Mouse (Mus musculus): ENCODE data around the gene Aar2. TPM values are rescaled to one million over a fixed set of nuclear protein-coding genes. Genes with fewer than 3 reads are reported as not detected.

Gene Aar2
- total and polyA plus RNA-seq, 3 experiments = 28.2 to 34.1 TPM; not detected in 1

- DNase-seq (ENCODE audit: low read depth, low spot score) = peak; percentile 64
- no peaks in the 10 kb centered on the region for H3K27me3 ChIP-seq (ENCODE audit: control insufficient read depth in 1 of 2, insufficient read depth in 2 of 2, low read length in 2 of 2)
- TF ChIP-seq USF1 (IDR thresholded peaks at IDR 0.05; ENCODE audit: low read depth, low read length) = no peak
- no peak for TF ChIP-seq ZMIZ1 (IDR thresholded peaks at IDR 0.05; ENCODE audit: low read depth, low read length)
- TF ChIP-seq MAX (IDR thresholded peaks at IDR 0.05; ENCODE audit: low read length) = no peak
- TF ChIP-seq POLR2A (IDR thresholded peaks at IDR 0.05; ENCODE audit: control insufficient read depth in 1 of 2, insufficient read depth in 1 of 2, low read depth in 1 of 2, low read length in 2 of 2, poor library complexity in 1 of 2) = no peak
- no peak for TF ChIP-seq TCF12 (IDR thresholded peaks at IDR 0.05; ENCODE audit: low read depth, low read length)
- TF ChIP-seq POLR2AphosphoS5 (IDR thresholded peaks at IDR 0.05; ENCODE audit: borderline replicate concordance, low read depth, low read length) = no peak
- TF ChIP-seq RCOR1 (IDR thresholded peaks at IDR 0.05; ENCODE audit: low read depth, low read length) = no peak
- no peak for TF ChIP-seq MAFK (IDR thresholded peaks at IDR 0.05; ENCODE audit: borderline replicate concordance, low read depth, low read length)
- no peak for TF ChIP-seq KAT2A (conservative IDR thresholded peaks at IDR 0.05; ENCODE audit: low read depth, low read length)
- peak; percentile 75 for TF ChIP-seq SMC3 (IDR thresholded peaks at IDR 0.05; ENCODE audit: low read depth, low read length)
- TF ChIP-seq USF2 (IDR thresholded peaks at IDR 0.05; ENCODE audit: borderline replicate concordance in 1 of 2, insufficient read depth in 1 of 2, low read depth in 1 of 2, low read length in 2 of 2) = no peak
- TF ChIP-seq CHD2 (IDR thresholded peaks at IDR 0.05; ENCODE audit: low read length) = no peak
- no peak for TF ChIP-seq HCFC1 (IDR thresholded peaks at IDR 0.05; ENCODE audit: low read depth, low read length)
- no peak for TF ChIP-seq CHD1 (IDR thresholded peaks at IDR 0.05; ENCODE audit: low read depth, low read length)
- no peak for TF ChIP-seq POLR2AphosphoS2 (IDR thresholded peaks at IDR 0.05; ENCODE audit: low read length)
- TF ChIP-seq MXI1 (IDR thresholded peaks at IDR 0.05; ENCODE audit: low read depth, low read length) = no peak
- TF ChIP-seq ZC3H11A (IDR thresholded peaks at IDR 0.05; ENCODE audit: low read depth, low read length) = peak; percentile 45
- no peak for TF ChIP-seq TAL1 (IDR thresholded peaks at IDR 0.05; ENCODE audit: low read length)
- peak; percentile 74 to 90 (median 86) for TF ChIP-seq CTCF (IDR thresholded peaks at IDR 0.05 in 2 of 3, conservative IDR thresholded peaks at IDR 0.05 in 1 of 3; ENCODE audit: control insufficient read depth in 1 of 3, insufficient read depth in 1 of 3, low read depth in 2 of 3, low read length in 3 of 3, poor library complexity in 1 of 3, severe bottlenecking in 1 of 3)
- TF ChIP-seq E2F4 (IDR thresholded peaks at IDR 0.05; ENCODE audit: borderline replicate concordance, low read depth, low read length) = no peak
- TF ChIP-seq UBTF (IDR thresholded peaks at IDR 0.05; ENCODE audit: borderline replicate concordance, insufficient read depth, low read depth, low read length) = no peak
- TF ChIP-seq MYB (IDR thresholded peaks at IDR 0.05; ENCODE audit: low read depth, low read length) = no peak
- TF ChIP-seq NELFE (IDR thresholded peaks at IDR 0.05; ENCODE audit: low read depth, low read length) = no peak
- no peak for TF ChIP-seq MAZ (IDR thresholded peaks at IDR 0.05; ENCODE audit: low read depth, low read length)
- no peak for TF ChIP-seq GABPA (IDR thresholded peaks at IDR 0.05; ENCODE audit: low read depth, low read length)
- no peak for TF ChIP-seq ETS1 (IDR thresholded peaks at IDR 0.05; ENCODE audit: low read depth, low read length)
- TF ChIP-seq EP300 (IDR thresholded peaks at IDR 0.05; ENCODE audit: low read depth in 1 of 2, low read length in 2 of 2) = no peak
- no peak for TF ChIP-seq BHLHE40 (IDR thresholded peaks at IDR 0.05; ENCODE audit: borderline replicate concordance, low read depth, low read length)
- TF ChIP-seq SIN3A (IDR thresholded peaks at IDR 0.05; ENCODE audit: low read length) = no peak
- no peak for TF ChIP-seq ZNF384 (IDR thresholded peaks at IDR 0.05; ENCODE audit: low read depth, low read length)
- peak; percentile 65 for TF ChIP-seq RAD21 (IDR thresholded peaks at IDR 0.05; ENCODE audit: low read depth, low read length)
- TF ChIP-seq NRF1 (IDR thresholded peaks at IDR 0.05; ENCODE audit: insufficient read depth, low read depth, low read length, poor library complexity, severe bottlenecking) = no peak
- TF ChIP-seq MYC (IDR thresholded peaks at IDR 0.05; ENCODE audit: low read depth, low read length) = peak; percentile 72
- no peak for TF ChIP-seq ELF1 (IDR thresholded peaks at IDR 0.05; ENCODE audit: low read depth, low read length)
- TF ChIP-seq MEF2A (IDR thresholded peaks at IDR 0.05; ENCODE audit: extremely low read depth, insufficient replicate concordance, low read depth, low read length, poor library complexity, severe bottlenecking) = no peak
- TF ChIP-seq GATA1 (IDR thresholded peaks at IDR 0.05; ENCODE audit: low read depth, low read length) = no peak
- 0 out of 2 replicates have a peak, but pooled peaks have one; percentile 16 for TF ChIP-seq JUND (IDR thresholded peaks at IDR 0.05; ENCODE audit: low read depth, low read length)
- no peak for TF ChIP-seq ZKSCAN1 (IDR thresholded peaks at IDR 0.05; ENCODE audit: low read depth, low read length)
Measured at GRCm38 (mm10) chr2:156497915-156498314, 49.5 kb upstream of the Aar2 start.

More at GRCm38 (mm10) chr2:156497915-156498314, 49.5 kb upstream of the Aar2 start:
- Histone ChIP-seq H3K4me1 (ENCODE audit: control insufficient read depth in 1 of 2, insufficient read depth in 2 of 2, low read length in 2 of 2) (peaks cover 0 to 11% of the 10 kb centered on the region in 2 experiments; a peak in 2 of 4 replicates), H3K36me3 (ENCODE audit: control insufficient read depth in 1 of 2, insufficient read depth in 2 of 2, low read length in 2 of 2) (peaks cover 0 to 6% of the 10 kb centered on the region in 2 experiments; a peak in 1 of 4 replicates), H3K9me3 (replicated peaks; ENCODE audit: insufficient read depth, low read length) (no peaks in the 10 kb centered on the region), H3K9ac (ENCODE audit: control insufficient read depth, low read depth, low read length, poor library complexity, severe bottlenecking) (no peak overlapping the region), H3K27ac (ENCODE audit: control insufficient read depth, low read depth, low read length) (no peak overlapping the region), H3K4me3 (ENCODE audit: control insufficient read depth in 1 of 2, insufficient read depth in 1 of 2, low read depth in 2 of 2, low read length in 2 of 2) (no peak overlapping the region), H3K79me2 (ENCODE audit: control insufficient read depth, insufficient read depth, low read length, poor library complexity) (no peaks in the 10 kb centered on the region)

All from MEL (cell line).